Mouse (Mus musculus) spleen, adult 2 months (tissue): ENCODE data around the gene Ptprr. TPM values are rescaled to one million over a fixed set of nuclear protein-coding genes. Genes with fewer than 3 reads are reported as not detected.

Experiments
- DNase-seq, 2 experiments: peaks; one replicate each; pipeline versions ENCODE4 v3.0.0 to v3.0.0-alpha.2; 2012 to 2021; ENCODE audit warnings: low spot score in 2 of 2, low read depth in 1 of 2
- H3K27ac ChIP-seq: fragments of 200-500 bp; 2 replicates; pipeline ENCODE4 v1.5.1; 2012; ENCODE audit warnings: low read length, inconsistent platforms; ENCODE audit not compliant: insufficient read depth
- H3K27me3 ChIP-seq: fragments of 200-500 bp; 2 replicates; pipeline ENCODE4 v1.6.1; 2012; ENCODE audit warnings: mild to moderate bottlenecking, moderate library complexity, low read length, inconsistent platforms; ENCODE audit not compliant: control insufficient read depth, insufficient read depth
- H3K36me3 ChIP-seq: fragments of 200-500 bp; 2 replicates; pipeline ENCODE4 v1.6.1; 2012; ENCODE audit warnings: mild to moderate bottlenecking, low read length, inconsistent platforms; ENCODE audit not compliant: control insufficient read depth, insufficient read depth
- H3K4me1 ChIP-seq: fragments of 200-500 bp; 2 replicates; pipeline ENCODE4 v1.6.1; 2011; ENCODE audit warnings: inconsistent platforms; ENCODE audit not compliant: control insufficient read depth, insufficient read depth, insufficient read length
- H3K4me3 ChIP-seq: fragments of 200-500 bp; 2 replicates; pipeline ENCODE4 v1.5.1; 2011; ENCODE audit warnings: mild to moderate bottlenecking, inconsistent platforms; ENCODE audit not compliant: insufficient read depth, insufficient read length; ENCODE audit errors: extremely low read depth
- CTCF ChIP-seq: fragments of 200-500 bp; IDR thresholded peaks from 2 replicates; pipeline ENCODE4 v1.5.1; 2011; ENCODE audit warnings: mild to moderate bottlenecking, inconsistent platforms; ENCODE audit not compliant: insufficient read depth, insufficient read length, insufficient replicate concordance; ENCODE audit errors: extremely low read depth
- POLR2A ChIP-seq: fragments of 200-500 bp; IDR thresholded peaks from 2 replicates; pipeline ENCODE4 v1.6.1; 2011; ENCODE audit warnings: low read depth, low read length, inconsistent platforms
- WGBS: fragments of 180-500 bp; shearing (Covaris S2); methylation state at CpG from one replicate; pipeline ENCODE4 v1.1.7; 2018; 5-methylcytosine and 5-hydroxymethylcytosine counted together
- polyA plus RNA-seq: library from polyadenylated mRNA; depleted of rRNA; stranded (reverse); fragments of >200 nt; gene quantifications from 2 replicates; pipeline ENCODE4 v1.2.3, GENCODE M21; 2012

The Ptprr gene
- polyA plus RNA-seq, 1 experiment: 0.13 TPM

GRCm38 (mm10) chr10:116192293-116192692 is 174.3 kb downstream of the Ptprr start:
- H3K27ac ChIP-seq: no peak overlapping the region
- WGBS: 79% methylated on average over 8 of the region's 8 CpGs
- no peaks in the 10 kb centered on the region for H3K27me3 ChIP-seq
- H3K36me3 ChIP-seq: no peaks in the 10 kb centered on the region
- no peak overlapping the region for H3K4me3 ChIP-seq
- no peak for TF ChIP-seq POLR2A
- no peak for TF ChIP-seq CTCF
- no peak for DNase-seq
- no peaks in the 10 kb centered on the region for H3K4me1 ChIP-seq

DNA sequence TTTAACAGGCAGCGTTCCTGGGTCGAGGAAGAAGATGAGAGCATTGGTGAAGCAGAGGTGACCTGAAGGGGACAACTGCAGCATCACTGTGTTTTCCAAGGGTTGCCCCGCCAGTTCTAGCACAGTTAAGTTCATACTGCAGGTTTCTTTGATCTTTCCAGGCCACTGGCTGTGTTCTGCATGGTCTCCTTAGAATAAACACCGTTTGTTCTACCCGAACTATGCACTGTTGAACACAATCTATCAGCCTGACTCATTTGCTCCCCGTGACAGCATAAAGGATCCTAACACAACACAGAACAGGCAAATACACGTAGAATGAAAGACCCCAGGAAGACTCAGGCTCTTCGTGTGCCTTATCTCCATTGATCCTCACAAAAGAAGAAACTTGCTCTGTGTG is 176.4 kb downstream of the Ptprr start:
- Histone ChIP-seq H3K36me3 (no peaks in the 10 kb centered on the region), H3K27ac (no peak overlapping the region), H3K27me3 (no peaks in the 10 kb centered on the region), H3K4me1 (no peaks in the 10 kb centered on the region), H3K4me3 (no peak overlapping the region)
- DNase-seq: no peak
- TF ChIP-seq CTCF (no peak), POLR2A (no peak)
- 80% methylated on average over 8 of the region's 8 CpGs for WGBS

- Histone ChIP-seq H3K4me1 (no peaks in the 10 kb centered on the region), H3K27me3 (no peaks in the 10 kb centered on the region), H3K36me3 (no peaks in the 10 kb centered on the region), H3K4me3 (no peak overlapping the region), H3K27ac (no peak overlapping the region)
- TF ChIP-seq POLR2A (no peak), CTCF (no peak)
- 37% methylated on average over 14 of the region's 14 CpGs for WGBS
- DNase-seq: no peak
These were observed 178.8 kb downstream of the Ptprr start for GRCm38 (mm10) chr10:116196596-116197415.

- H3K4me1 ChIP-seq: no peaks in the 10 kb centered on the region
- H3K27ac ChIP-seq: no peak overlapping the region
- H3K4me3 ChIP-seq: no peak overlapping the region
- TF ChIP-seq CTCF (no peak), POLR2A (no peak)
- H3K36me3 ChIP-seq: no peaks in the 10 kb centered on the region
- WGBS: 19% methylated on average over 4 of the region's 4 CpGs
- DNase-seq: no peak
- H3K27me3 ChIP-seq: no peaks in the 10 kb centered on the region
These were observed 179.5 kb downstream of the Ptprr start for GRCm38 (mm10) chr10:116197416-116197939.

DNA sequence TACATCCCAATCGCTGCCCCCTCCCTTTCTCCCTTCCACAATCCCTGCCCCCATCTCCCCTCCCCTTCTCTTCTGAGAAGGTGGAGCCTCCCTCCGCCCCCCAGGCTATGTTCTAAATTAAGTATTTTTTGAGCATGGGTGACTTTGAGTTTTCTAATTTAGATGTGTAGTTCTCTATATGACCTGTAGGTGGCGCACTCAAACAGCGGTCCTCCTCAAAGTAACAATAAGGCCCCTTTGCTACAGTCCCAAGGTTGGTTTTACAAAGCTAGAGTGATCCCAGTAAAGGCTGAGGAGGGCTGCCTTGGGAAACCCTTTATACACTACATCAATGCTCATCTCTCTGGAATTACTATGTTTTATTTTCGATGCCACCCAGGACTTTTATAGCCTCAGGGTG is 181.0 kb downstream of the Ptprr start:
- Histone ChIP-seq H3K4me1 (no peaks in the 10 kb centered on the region), H3K27ac (no peak overlapping the region), H3K36me3 (no peaks in the 10 kb centered on the region), H3K27me3 (no peaks in the 10 kb centered on the region), H3K4me3 (no peak overlapping the region)
- TF ChIP-seq POLR2A (no peak), CTCF (no peak)
- DNase-seq: no peak
- 29% methylated on average over 5 of the region's 5 CpGs for WGBS

- H3K27ac ChIP-seq: no peak overlapping the region
- H3K27me3 ChIP-seq: no peaks in the 10 kb centered on the region
- DNase-seq: no peak
- H3K4me1 ChIP-seq: no peaks in the 10 kb centered on the region
- H3K36me3 ChIP-seq: no peaks in the 10 kb centered on the region
- TF ChIP-seq POLR2A (no peak), CTCF (no peak)
- 89% methylated on average over 8 of the region's 8 CpGs for WGBS
- no peak overlapping the region for H3K4me3 ChIP-seq
These were observed 183.5 kb downstream of the Ptprr start for GRCm38 (mm10) chr10:116201542-116201941.
